Mouse (Mus musculus): ENCODE data around the gene Lrig1.

GRCm38 (mm10) chr6:94620287-94620686 lies 79.7 kb downstream of the Lrig1 start:
- TF ChIP-seq CTCF (IDR thresholded peaks at IDR 0.05; ENCODE audit: borderline replicate concordance, control insufficient read depth, extremely low read depth, insufficient read depth, low read length, poor library complexity) (no peak), POLR2A (IDR thresholded peaks at IDR 0.05; ENCODE audit: control insufficient read depth, extremely low read depth, insufficient read depth, low read length, poor library complexity) (no peak)

Data from thymus, adult 2 months (tissue).